Mouse (Mus musculus) adrenal gland, postnatal 36 days (tissue): ENCODE measurements around the gene Adamts12. TPM values are rescaled to one million over a fixed set of nuclear protein-coding genes. Genes with fewer than 3 reads are reported as not detected.
A peak's percentile ranks its signal among the peaks of the same experiment; 100 is the strongest.

Experiments used
- DNase-seq, 2 experiments: peaks; one replicate each; pipeline ENCODE4 v3.0.0; 2021; ENCODE audit warnings: mixed read lengths in 1 of 2
- total RNA-seq, 2 experiments: library from RNA; stranded (reverse); gene quantifications; 2 replicates each; pipeline ENCODE4 v1.2.3; 2021

Gene Adamts12
- total RNA-seq, 2 experiments from 2014 or later, result 5.8 to 9.1 TPM

GRCm38 (mm10) chr15:11082961-11083569 lies 18.5 kb downstream of the Adamts12 start:
- no peak for DNase-seq

DNA sequence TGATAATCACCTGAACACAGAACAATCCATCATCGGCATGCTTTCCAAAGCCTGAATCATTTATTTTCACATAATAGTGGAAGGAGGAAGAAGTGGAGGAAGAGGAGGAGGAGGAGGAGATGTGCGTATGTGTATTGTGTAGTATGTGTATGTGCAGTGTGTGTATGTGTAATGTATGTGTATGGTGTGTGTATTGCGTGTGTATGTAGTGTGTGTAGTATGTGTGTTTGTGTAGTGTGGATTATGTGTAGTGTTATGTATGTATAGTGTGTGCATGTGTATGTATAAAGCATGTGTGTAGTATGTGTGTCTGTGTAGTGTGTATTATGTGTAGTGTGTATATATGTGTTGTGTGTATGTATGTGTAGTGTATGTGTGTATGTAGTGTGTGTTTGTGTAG lies 19.1 kb downstream of the Adamts12 start:
- no peak for DNase-seq

DNA sequence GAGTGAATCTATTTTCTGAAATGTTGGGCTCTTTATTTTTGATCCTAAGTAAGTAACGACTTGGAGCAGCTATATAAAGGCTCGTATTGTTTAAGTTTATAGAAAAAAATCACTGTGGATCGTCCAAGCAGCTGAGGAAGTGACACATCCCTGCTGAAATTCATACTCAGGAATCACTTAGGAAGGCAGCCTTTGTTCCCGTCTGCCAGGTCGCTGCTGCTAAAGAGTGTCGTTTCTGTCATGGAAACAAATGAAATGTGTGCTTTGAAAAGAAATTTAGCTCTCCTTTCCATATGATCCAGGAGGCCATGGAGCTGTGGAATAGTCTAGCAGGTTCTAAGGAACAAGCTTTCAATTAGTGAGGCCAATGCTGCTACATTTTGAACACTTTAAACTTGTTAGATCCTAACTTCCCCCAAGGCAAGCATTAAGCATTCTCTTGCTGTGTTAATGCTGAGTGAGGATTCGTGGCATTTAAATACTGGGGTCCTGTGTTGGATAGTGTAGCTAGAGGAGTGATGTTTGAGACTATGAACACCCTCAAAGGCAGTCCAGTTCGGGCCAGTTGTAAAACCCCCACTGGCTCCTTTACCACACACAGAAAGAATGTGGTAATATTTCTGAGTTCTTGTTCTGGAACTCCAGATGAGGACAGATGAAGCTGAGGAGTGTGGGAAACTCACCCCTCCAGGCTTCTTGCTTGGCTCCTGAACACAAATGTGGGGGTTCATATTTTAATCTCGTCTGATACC lies 19.8 kb downstream of the Adamts12 start:
- DNase-seq, result no peak

DNA sequence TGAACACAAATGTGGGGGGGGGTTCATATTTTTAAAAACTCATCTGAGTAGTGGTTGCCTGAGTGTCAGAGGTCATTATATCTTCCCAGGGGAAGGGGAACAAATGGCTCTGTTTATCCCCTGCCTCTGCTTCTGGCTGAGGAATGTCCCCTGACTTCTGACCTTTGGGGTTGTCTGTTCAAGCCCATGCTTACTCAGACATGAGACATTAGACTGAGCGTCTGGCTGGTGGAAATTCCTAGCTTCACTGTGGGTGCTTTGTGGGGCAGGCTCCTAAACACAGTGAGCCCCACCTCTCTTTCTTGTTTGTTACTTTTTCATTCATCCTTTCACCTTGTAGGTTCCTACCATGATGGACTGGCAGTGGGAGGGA lies 20.4 kb downstream of the Adamts12 start:
- no peak for DNase-seq

DNA sequence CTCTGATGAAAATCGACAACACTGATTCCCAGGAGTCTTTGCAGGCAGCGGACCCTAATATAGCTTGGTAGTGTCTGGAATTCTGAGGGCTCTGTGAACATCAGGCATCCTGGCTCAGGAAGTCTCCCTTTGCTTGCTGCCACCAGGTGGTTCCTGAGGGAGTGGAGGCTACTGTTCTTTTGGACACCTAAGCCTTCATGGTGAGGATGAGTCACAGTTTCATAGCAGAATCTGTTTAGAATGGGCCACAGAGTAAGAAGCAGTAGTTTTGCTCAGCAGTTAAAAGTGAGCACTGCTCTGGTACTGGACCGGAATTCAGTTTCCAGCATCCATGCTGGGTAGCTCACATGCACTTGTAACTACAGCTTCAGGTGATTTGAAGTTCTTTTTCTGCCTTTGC lies 24.9 kb downstream of the Adamts12 start:
- DNase-seq, result no peak

GRCm38 (mm10) chr15:11095566-11095965 lies 31.0 kb downstream of the Adamts12 start:
- DNase-seq, result no peak

DNA sequence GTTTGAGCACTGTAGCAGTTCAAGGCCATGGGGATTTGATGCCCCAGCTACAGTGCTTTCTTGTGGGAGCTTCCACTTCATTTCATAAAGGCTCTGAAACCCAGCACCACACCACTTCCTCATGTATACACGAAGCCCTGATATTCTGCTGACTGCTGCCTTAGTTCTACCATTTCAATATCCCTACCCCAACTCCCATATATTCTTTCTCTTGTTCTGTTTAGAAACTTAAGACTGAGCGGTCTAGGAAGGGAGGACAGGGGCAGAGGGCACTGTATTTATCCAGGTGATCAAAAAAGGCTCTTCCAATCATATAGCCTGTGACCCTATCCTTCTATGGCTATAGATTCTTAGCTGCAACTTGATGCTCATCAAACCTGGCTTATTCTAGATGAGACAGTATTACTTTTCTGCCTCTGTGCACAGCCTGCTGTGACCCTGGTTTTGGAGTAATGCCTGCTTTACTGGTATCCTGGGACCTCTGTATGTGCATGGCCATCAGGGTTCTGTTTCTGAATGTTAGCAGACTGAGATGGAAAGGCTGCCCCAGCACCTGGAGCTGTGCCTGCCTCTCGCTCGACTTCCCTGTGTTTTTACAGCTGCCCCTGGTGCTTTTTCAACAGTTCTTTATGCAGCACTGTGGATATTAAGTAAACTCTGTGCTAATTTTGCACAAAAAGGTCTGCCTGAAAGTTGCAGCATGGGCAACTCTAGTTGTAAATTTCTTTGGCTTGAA lies 33.5 kb downstream of the Adamts12 start:
- DNase-seq, result no peak

DNA sequence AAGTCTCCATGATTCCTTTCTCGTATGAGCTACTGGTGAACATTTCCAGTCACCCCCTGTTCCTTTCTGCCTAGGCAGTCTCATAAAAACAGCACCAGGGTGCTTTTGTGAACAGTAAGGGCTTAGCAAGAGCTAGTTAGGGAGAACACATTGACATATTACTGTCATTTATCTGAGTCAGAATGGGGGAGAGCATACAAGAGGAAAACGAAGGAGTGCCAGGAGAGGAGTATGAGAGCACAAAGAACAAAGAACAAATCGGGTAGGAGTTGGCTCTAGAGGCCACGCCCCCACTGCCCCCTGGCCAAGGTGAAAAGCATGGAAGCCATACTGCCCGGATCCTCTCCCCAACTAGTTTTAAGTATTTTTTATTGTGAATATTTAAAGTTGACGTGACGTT lies 34.4 kb downstream of the Adamts12 start:
- DNase-seq, result no peak

- DNase-seq, result no peak
Measured at GRCm38 (mm10) chr15:11100917-11101316, 36.3 kb downstream of the Adamts12 start.

DNA sequence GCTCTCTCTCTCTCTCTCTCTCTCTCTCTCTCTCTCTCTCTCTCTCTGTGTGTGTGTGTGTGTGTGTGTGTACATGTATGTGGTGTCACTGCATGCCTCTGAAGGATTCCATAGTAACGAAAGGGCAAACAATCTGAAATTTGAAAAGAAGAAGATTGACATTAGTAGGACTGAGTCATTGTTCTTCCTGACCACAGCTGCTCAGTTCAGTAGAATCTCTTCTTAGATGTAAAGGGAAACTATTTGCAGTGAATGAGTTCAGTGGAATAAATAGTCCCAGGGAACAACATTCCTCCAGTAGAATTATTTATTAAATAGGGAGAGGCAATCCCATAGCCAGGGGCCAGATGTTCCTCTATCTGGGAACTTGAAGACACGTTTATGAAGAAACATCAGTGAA lies 40.5 kb downstream of the Adamts12 start:
- DNase-seq, result no peak

- DNase-seq, result no peak
Measured at GRCm38 (mm10) chr15:11107376-11107775, 42.8 kb downstream of the Adamts12 start.

DNA sequence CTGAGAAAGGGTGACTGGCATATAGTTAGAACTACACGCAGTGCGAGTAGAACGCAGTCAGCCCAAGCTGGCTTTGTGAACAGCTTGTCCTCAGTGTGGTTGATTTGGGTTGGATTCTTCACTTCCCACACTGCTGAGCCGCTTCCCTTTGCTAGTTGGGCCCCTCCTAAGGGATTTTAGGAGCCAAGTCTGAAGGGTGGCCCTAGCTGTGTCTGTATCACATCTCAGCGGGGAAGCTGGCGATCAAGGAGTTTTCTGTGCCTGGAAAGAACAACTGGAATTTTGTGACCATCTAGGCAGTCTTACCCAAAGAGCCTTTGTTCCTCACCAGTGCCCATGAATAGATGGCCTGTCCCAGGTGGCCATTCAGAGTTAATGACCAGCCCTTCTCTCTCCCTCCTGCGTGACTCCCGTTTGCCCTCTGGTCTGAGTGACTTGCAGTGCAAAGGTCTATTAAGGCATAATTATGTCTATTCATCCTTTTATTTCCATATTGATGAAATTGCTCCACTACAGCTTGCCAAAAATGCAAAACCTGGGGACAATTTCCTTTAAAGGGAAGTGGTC lies 50.1 kb downstream of the Adamts12 start:
- no peak for DNase-seq

GRCm38 (mm10) chr15:11116303-11116702 lies 51.7 kb downstream of the Adamts12 start:
- DNase-seq, result peak; percentile 1 to 27

DNA sequence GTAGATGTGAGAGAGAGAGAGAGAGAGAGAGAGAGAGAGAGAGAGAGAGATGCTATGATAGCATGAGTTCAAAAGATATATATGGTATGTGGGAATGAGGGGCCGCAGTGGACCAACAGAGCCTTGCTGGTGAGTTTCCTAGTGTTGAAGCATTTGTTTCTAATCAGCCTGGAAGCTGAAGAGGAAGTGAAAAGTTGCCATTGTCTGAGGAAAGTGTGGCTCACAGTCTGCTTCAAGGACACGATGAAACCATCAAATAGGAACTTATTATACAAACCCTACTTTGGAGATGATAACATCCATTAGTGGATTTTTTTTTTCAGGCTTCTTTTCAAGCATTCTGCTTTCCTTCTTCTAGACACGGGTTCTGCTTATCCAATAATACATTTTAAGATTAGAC lies 52.3 kb downstream of the Adamts12 start:
- DNase-seq, result no peak

DNA sequence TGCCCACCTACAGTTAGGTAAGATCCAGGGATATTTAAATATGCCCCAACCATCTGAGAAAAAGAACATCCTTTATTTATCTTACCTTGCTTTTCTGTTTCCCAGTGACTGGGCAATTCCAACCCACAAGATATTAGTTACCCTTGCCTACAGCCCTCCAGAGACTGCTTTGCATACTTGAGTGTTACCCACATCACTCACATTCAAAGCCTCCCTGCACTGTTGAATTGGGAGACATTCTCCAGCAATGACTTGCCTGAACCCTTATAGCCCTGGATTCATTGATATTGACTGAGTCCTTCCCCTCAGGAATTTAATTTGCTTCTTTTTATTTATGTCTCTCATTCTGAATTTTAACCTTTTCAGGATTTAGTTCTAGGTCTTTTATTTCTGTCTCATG lies 53.8 kb downstream of the Adamts12 start:
- no peak for DNase-seq

- DNase-seq, result no peak
Measured at GRCm38 (mm10) chr15:11121721-11122120, 57.1 kb downstream of the Adamts12 start.

DNA sequence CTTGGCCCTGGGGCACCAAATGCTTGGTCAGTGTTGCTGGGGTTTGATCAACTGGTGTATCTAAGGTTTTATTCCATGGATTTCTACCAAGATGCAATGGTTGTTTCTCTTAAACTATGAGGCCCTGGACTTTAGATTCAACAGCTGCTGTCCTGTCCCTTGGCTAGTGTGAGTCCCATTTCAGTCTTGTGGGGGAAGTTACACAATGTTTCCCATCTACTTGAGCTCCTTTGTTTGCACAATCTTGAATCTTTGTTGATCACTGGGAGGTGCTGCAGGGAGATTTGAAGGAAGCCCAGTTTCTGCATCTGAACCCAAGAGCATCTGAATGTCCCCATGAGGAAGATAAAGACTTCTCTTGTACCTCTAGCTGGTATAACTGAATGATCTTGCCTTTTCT lies 60.8 kb downstream of the Adamts12 start:
- no peak for DNase-seq

- no peak for DNase-seq
Measured at GRCm38 (mm10) chr15:11128457-11128856, 63.9 kb downstream of the Adamts12 start.

GRCm38 (mm10) chr15:11132586-11133558 lies 68.3 kb downstream of the Adamts12 start:
- no peak for DNase-seq

GRCm38 (mm10) chr15:11145581-11145980 lies 81.0 kb downstream of the Adamts12 start:
- no peak for DNase-seq

DNA sequence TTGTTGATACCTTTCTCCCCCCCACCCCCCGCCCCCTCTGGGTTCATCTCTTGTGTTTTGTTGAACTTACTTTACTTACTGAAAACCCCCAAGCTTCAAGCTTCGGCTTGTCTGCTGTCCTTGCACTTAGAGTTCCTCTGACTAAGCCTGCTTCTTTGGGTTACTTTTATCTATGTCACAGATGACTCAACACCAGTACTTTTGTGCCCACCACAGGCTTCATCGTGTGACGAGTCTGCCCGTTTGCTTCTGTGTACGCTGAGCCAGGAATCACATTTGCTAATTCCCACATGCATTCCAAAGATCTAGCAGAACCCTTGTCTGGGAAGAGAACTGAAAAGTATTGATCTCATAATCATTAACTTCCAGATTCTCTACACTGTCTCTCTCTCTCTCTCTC lies 94.8 kb downstream of the Adamts12 start:
- no peak for DNase-seq

DNA sequence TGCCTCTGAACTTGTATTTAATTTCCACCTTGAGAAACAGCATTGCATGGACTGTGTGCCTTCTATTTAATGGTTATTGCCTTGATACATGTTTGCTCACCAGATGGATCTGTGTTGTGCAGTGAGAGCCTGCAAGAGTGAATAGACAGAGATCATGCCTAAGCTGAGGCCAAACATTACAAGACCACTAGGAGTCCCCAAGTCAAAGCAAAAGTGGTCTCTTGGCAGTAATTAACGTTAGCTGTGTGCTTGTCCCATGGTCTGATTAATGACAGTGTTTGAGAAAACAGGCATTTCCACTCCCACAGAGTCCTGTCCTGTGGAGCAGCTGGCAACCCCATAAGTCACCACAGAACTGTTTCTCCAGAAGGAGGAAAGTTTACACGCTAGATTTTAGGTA lies 96.2 kb downstream of the Adamts12 start:
- no peak for DNase-seq
